Mouse (Mus musculus) gastrocnemius, postnatal 4 days (tissue): ENCODE data around the gene Sval2. TPM values are rescaled to one million over a fixed set of nuclear protein-coding genes. Genes with fewer than 3 reads are reported as not detected.

Experiments
- DNase-seq, 2 experiments: peaks; one replicate each; pipeline ENCODE4 v3.0.0; 2021 to 2022; ENCODE audit warnings: low spot score in 2 of 2, mixed read lengths in 2 of 2
- long read RNA-seq, 2 experiments: library from polyadenylated mRNA; stranded (forward); transcript quantifications; one replicate each; pipeline ENCODE4 v2.0.0; 2021
- total RNA-seq, 2 experiments: library from RNA; stranded (reverse); gene quantifications; 2 replicates each; pipeline ENCODE4 v1.2.3; 2021

Gene Sval2
- total RNA-seq, result not detected
- long read RNA-seq, experiment 1, result 0 reads
- long read RNA-seq, experiment 2, result 0 reads

GRCm38 (mm10) chr6:41852689-41853088 lies at the start of gene Sval2:
Gene Sval2 (plus strand): TSS chr6:41852989.
- DNase-seq, result no peak

- no peak for DNase-seq
These were observed 28.7 kb upstream of the Sval2 start for GRCm38 (mm10) chr6:41824086-41824485.

GRCm38 (mm10) chr6:41829516-41829915 lies 23.3 kb upstream of the Sval2 start:
- DNase-seq, result no peak

- DNase-seq, result no peak
These were observed 5.6 kb upstream of the Sval2 start, which contains the start of gene Pip for GRCm38 (mm10) chr6:41847235-41847634. Gene Pip (plus strand): TSS chr6:41847535.

- no peak for DNase-seq
These were observed 11.2 kb downstream of the Sval2 start for GRCm38 (mm10) chr6:41864038-41864437.

- DNase-seq, result no peak
These were observed 58.8 kb downstream of the Sval2 start for GRCm38 (mm10) chr6:41911625-41912024.

Other genes with a start within 250 kb of the Sval2 start
- gene Ephb6, start 247.5 kb upstream of the Sval2 start, total RNA-seq, result 1 to 10 TPM; 5.1 to 5.8 TPM
- not detected for gene Trpv6, start 216.6 kb upstream of the Sval2 start, total RNA-seq
- not detected for gene Trpv5, start 172.2 kb upstream of the Sval2 start, total RNA-seq
- gene Llcfc1, start 168.6 kb upstream of the Sval2 start, total RNA-seq, result not detected
- 1 to 10 TPM in 1 of 2 experiments, under 1 TPM in 1; 0.78 to 1.4 TPM for gene Kel, start 148.7 kb upstream of the Sval2 start, total RNA-seq
- not detected for gene Olfr459, start 77.8 kb upstream of the Sval2 start, total RNA-seq
- not detected for gene Pip, start 5.5 kb upstream of the Sval2 start, total RNA-seq
- gene Sval1, start 98.6 kb downstream of the Sval2 start, total RNA-seq, result not detected
- gene Sval3, start 115.2 kb downstream of the Sval2 start, total RNA-seq, result not detected
- not detected for gene Sva, start 185.4 kb downstream of the Sval2 start, total RNA-seq